Mouse (Mus musculus) myocyte (in vitro differentiated cells): ENCODE data around the gene S100pbp. TPM values are rescaled to one million over a fixed set of nuclear protein-coding genes. Genes with fewer than 3 reads are reported as not detected.

Source experiments
- H3K27me3 ChIP-seq: one replicate; pipeline ENCODE4 v1.6.1; 2011; ENCODE audit not compliant: control insufficient read depth, insufficient read depth, insufficient read length
- H3K36me3 ChIP-seq: one replicate; pipeline ENCODE4 v1.6.1; 2011; ENCODE audit not compliant: control insufficient read depth, insufficient read depth
- H3K4me2 ChIP-seq: one replicate; pipeline ENCODE4 v1.6.1; 2011; ENCODE audit warnings: low read depth, control low read depth
- H3K4me3 ChIP-seq: one replicate; pipeline ENCODE4 v1.5.1; 2011; ENCODE audit warnings: mild to moderate bottlenecking, control low read depth, moderate library complexity
- H3K79me2 ChIP-seq: one replicate; pipeline ENCODE4 v1.6.1; 2011; ENCODE audit not compliant: control insufficient read depth, insufficient read depth
- H3ac ChIP-seq: one replicate; pipeline ENCODE4 v1.6.1; 2011; ENCODE audit not compliant: control insufficient read depth, insufficient read length
- CEBPB ChIP-seq: IDR thresholded peaks from 2 replicates; pipeline ENCODE4 v1.6.1; 2011; ENCODE audit warnings: mild to moderate bottlenecking, moderate library complexity; ENCODE audit not compliant: poor library complexity, insufficient read depth, severe bottlenecking
- E2F4 ChIP-seq: IDR thresholded peaks from one replicate; pipeline ENCODE4 v1.6.1; 2011; ENCODE audit warnings: mild to moderate bottlenecking, control low read depth, moderate library complexity; ENCODE audit not compliant: insufficient read depth
- MAX ChIP-seq: IDR thresholded peaks from one replicate; pipeline ENCODE4 v1.6.1; 2011; ENCODE audit warnings: low read depth, mild to moderate bottlenecking, control low read depth
- MYOD1 ChIP-seq, 3 experiments: IDR thresholded peaks; one replicate each; pipeline ENCODE4 v1.6.1; 2011; ENCODE audit warnings: control low read depth in 2 of 3, low read depth in 2 of 3, mild to moderate bottlenecking in 2 of 3, moderate library complexity in 1 of 3; ENCODE audit not compliant: insufficient read length in 2 of 3, control insufficient read depth in 1 of 3
- MYOG ChIP-seq, 3 experiments: IDR thresholded peaks; one replicate each; pipeline ENCODE4 v1.6.1; 2011; ENCODE audit warnings: control low read depth in 2 of 3, low read depth in 2 of 3, mild to moderate bottlenecking in 2 of 3; ENCODE audit not compliant: insufficient read length in 2 of 3, control insufficient read depth in 1 of 3, insufficient read depth in 1 of 3
- POLR2A ChIP-seq: IDR thresholded peaks from one replicate; pipeline ENCODE4 v1.6.1; 2011; ENCODE audit warnings: low read depth, mild to moderate bottlenecking, control low read depth, moderate library complexity; ENCODE audit not compliant: insufficient read length
- POLR2AphosphoS2 ChIP-seq: IDR thresholded peaks from one replicate; pipeline ENCODE4 v1.6.1; 2011; ENCODE audit warnings: low read depth, control low read depth; ENCODE audit not compliant: insufficient read length
- REST ChIP-seq: IDR thresholded peaks from one replicate; pipeline ENCODE4 v1.6.1; 2011; ENCODE audit warnings: mild to moderate bottlenecking, control low read depth, moderate library complexity; ENCODE audit not compliant: insufficient read depth, insufficient read length
- SRF ChIP-seq: IDR thresholded peaks from one replicate; pipeline ENCODE4 v1.6.1; 2011; ENCODE audit warnings: low read depth; ENCODE audit not compliant: control insufficient read depth, insufficient read length
- TCF12 ChIP-seq: IDR thresholded peaks from one replicate; pipeline ENCODE4 v1.6.1; 2011; ENCODE audit warnings: mild to moderate bottlenecking, control low read depth; ENCODE audit not compliant: poor library complexity, insufficient read depth, severe bottlenecking
- TCF3 ChIP-seq: IDR thresholded peaks from one replicate; pipeline ENCODE4 v1.6.1; 2011; ENCODE audit warnings: low read depth, control low read depth; ENCODE audit not compliant: insufficient read length
- USF1 ChIP-seq: IDR thresholded peaks from one replicate; pipeline ENCODE4 v1.6.1; 2011; ENCODE audit warnings: low read depth, mild to moderate bottlenecking, control low read depth, moderate library complexity
- polyA plus RNA-seq: library from polyadenylated mRNA; unstranded; fragments of >200 nt; fragmentation: generic; extraction: Trizol; gene quantifications from one replicate; pipeline ENCODE4 v1.2.1, GENCODE M21; 2012; ENCODE audit warnings: missing spikeins

S100pbp gene
- polyA plus RNA-seq, 1 experiment, result 7.8 TPM

GRCm38 (mm10) chr4:129235147-129235546, 45.6 kb upstream of the S100pbp start:
- Histone ChIP-seq H3K4me3 (no peak overlapping the region), H3K36me3 (no peaks in the 10 kb centered on the region), H3K4me2 (no peak overlapping the region), H3K27me3 (no peaks in the 10 kb centered on the region), H3ac (no peak overlapping the region), H3K79me2 (peaks cover 86% of the 10 kb centered on the region)
- no peak for TF ChIP-seq USF1
- no peak for TF ChIP-seq POLR2AphosphoS2
- TF ChIP-seq CEBPB, result no peak
- no peak for TF ChIP-seq E2F4
- no peak for TF ChIP-seq MYOG (IDR thresholded peaks at IDR 0.05; ENCODE audit: control insufficient read depth in 1 of 3, insufficient read depth in 1 of 3, insufficient read length in 2 of 3, low read depth in 2 of 3)
- TF ChIP-seq TCF3, result no peak
- TF ChIP-seq POLR2A, result no peak
- no peak for TF ChIP-seq MAX
- TF ChIP-seq SRF, result no peak
- TF ChIP-seq REST, result no peak
- TF ChIP-seq TCF12, result no peak
- no peak for TF ChIP-seq MYOD1 (IDR thresholded peaks at IDR 0.05; ENCODE audit: control insufficient read depth in 1 of 3, insufficient read length in 2 of 3, low read depth in 2 of 3)

GRCm38 (mm10) chr4:129234488-129234887, 45.0 kb upstream of the S100pbp start:
- Histone ChIP-seq H3K36me3 (no peaks in the 10 kb centered on the region), H3K4me2 (peak overlapping the region; percentile 52), H3K79me2 (peaks cover 86% of the 10 kb centered on the region), H3ac (no peak overlapping the region), H3K27me3 (no peaks in the 10 kb centered on the region), H3K4me3 (no peak overlapping the region)
- TF ChIP-seq POLR2A (no peak), USF1 (no peak), CEBPB (no peak)

- Histone ChIP-seq H3K4me3 (no peak overlapping the region), H3K79me2 (peaks cover 91% of the 10 kb centered on the region), H3K36me3 (no peaks in the 10 kb centered on the region), H3ac (no peak overlapping the region), H3K4me2 (peak overlapping the region; percentile 16), H3K27me3 (no peaks in the 10 kb centered on the region)
- TF ChIP-seq REST (no peak), POLR2AphosphoS2 (no peak), MYOG (IDR thresholded peaks at IDR 0.05; ENCODE audit: control insufficient read depth in 1 of 3, insufficient read depth in 1 of 3, insufficient read length in 2 of 3, low read depth in 2 of 3) (no peak), CEBPB (no peak), POLR2A (no peak), SRF (no peak), MYOD1 (IDR thresholded peaks at IDR 0.05; ENCODE audit: control insufficient read depth in 1 of 3, insufficient read length in 2 of 3, low read depth in 2 of 3) (no peak), MAX (no peak), USF1 (no peak), TCF12 (no peak), TCF3 (no peak), E2F4 (no peak)
Observed at GRCm38 (mm10) chr4:129232561-129233360, 43.2 kb upstream of the S100pbp start.

- Histone ChIP-seq H3ac (no peak overlapping the region), H3K27me3 (no peaks in the 10 kb centered on the region), H3K4me2 (peak overlapping the region; percentile 16), H3K36me3 (no peaks in the 10 kb centered on the region), H3K4me3 (no peak overlapping the region), H3K79me2 (peaks cover 91% of the 10 kb centered on the region)
- TF ChIP-seq MAX, result no peak
- peak in 2 of 3 experiments; percentile 40 to 91 for TF ChIP-seq MYOD1 (IDR thresholded peaks at IDR 0.05; ENCODE audit: control insufficient read depth in 1 of 3, insufficient read length in 2 of 3, low read depth in 2 of 3)
- TF ChIP-seq MYOG (IDR thresholded peaks at IDR 0.05; ENCODE audit: control insufficient read depth in 1 of 3, insufficient read depth in 1 of 3, insufficient read length in 2 of 3, low read depth in 2 of 3), result peak in 2 of 3 experiments; percentile 33 to 75
Observed at GRCm38 (mm10) chr4:129231594-129232450, 42.3 kb upstream of the S100pbp start.
